Mouse (Mus musculus): Measurements from ENCODE around the gene Pla2g4e.

The Pla2g4e gene

DNA sequence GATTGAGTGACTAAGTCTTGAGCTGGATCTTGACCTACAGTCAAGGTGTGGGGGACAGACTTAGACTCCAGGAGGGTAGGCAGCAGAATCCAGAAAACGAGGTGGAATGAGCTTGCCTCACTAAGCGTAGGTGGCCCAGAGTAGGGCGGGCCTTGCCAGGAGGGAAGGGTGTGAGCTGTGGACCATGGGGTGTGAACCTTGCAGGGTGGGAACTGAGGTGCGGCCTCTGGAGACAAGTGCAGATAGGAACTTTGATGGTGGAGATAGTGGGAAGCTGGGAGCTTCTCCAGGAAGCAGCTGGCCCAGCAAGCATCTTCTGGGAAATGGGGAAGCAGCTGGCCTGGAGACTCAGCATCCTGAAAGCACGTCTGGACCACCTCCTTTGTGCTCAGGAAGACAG is 7.4 kb downstream of the Pla2g4e start:
- no peak for DNase-seq (ENCODE audit: extremely low read depth, low read depth)

DNA sequence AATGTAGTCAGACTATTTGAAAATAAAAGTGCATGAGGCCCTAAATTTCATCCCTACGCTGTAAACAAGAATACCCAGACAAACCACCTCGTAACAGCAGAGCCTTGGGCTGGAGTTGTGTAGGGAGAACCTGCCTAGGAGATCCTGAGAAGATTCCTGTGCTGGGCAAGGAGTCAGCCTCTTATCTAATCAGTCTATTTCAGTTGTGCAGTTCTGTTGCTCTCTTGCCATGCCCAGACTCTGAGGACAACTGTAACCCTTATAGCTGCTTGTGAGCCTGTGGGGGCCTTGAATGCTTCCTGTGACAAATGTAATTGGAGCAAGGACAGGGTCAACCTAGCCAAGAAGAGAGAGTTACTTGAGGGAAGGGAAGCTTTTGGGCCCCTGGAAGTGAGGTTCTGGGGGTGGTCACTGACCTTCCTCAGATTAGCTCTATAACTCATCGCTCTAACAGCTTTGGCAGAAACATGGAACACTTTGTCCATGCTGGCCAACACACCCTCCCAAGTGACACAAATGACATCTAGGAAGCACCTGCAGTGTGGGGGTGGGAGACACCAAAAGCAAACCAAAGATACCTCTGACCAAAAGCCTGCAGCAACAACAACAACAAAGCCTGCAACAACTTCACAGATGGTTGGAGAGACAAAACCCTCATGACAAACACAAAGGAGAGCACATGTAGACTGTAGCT is 9.0 kb downstream of the Pla2g4e start:
- no peak for DNase-seq (ENCODE audit: extremely low read depth, low read depth)

DNA sequence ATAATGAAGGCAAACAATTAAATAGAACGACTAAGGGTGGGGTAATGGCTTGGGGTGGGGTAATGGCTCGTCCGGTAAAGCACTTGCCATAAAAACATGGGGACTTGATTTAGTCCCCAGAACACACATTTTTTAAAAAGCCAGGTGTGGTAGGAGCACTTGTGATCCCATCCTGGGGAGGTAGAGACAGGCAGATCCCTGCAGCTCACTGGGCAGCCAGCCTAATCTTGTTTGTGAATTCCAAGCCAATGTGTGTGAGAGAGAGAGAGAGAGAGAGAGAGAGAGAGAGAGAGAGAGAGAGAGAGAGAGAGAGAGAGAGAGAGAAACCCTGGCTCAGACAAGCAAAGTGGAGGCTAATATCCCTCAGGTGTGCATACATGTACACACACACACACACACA is 9.8 kb downstream of the Pla2g4e start:
- DNase-seq (ENCODE audit: extremely low read depth, low read depth): no peak

DNA sequence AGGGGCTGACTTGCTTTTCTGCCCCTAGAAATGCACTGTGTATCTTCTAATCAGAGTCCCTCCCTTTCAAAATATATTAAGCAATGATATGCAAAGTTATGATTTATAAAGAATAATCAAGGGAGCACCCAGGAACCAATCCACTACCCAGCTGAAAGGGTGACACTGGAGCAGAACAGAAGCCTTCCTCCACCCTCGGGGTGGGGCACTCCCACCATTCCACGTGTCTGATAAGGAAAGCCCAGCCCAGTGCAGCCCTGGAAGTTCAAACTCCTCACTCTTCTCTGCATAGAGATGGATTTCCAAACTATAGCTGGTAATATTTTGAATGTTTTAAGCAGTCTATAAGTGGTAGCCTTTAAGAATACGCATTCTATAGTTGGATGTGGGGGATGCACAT is 13.5 kb downstream of the Pla2g4e start:
- DNase-seq (ENCODE audit: extremely low read depth, low read depth): no peak

DNA sequence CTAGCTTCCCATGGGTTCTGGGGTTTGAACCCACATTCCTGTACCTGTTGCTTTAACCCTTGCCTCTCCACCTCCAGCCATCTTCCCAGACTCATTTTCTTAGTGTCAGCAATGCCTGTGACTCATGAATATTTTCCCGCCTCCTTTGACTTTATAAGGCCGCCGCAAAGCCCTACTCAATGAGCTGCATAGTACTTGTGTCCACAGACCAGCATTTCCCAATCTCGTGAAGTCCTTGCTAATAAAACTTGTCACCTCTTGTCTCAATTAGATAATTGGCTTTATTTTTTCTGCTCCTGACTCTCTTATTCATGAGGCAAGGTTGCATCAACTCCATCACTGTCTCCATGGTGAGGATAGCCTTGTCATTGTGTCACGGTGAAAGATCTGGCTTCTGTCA is 30.5 kb downstream of the Pla2g4e start:
- DNase-seq (ENCODE audit: extremely low read depth, low read depth): no peak

- DNase-seq (ENCODE audit: extremely low read depth, low read depth): no peak
Observed at GRCm38 (mm10) chr2:120211448-120211847, 33.7 kb downstream of the Pla2g4e start.

DNA sequence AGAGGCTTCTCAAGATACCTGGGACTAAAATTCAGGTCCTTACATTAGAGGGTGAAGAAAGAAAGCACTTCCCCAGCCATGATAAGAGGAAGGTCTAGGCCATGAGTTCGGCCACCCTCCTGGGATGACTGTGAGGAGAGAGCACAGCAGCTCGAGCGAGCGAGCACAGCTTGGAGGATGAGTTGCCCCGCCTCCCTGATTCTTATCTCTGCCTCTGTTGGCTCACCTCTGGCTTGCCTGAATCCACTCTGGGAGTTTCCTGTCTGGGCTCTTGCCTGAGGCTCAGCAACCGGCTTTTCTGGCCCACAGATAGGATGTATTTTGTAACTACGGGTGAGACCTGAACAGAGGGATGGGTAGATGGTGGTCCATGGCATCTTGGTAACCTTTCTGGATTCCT is 37.2 kb downstream of the Pla2g4e start:
- no peak for DNase-seq (ENCODE audit: extremely low read depth, low read depth)

DNA sequence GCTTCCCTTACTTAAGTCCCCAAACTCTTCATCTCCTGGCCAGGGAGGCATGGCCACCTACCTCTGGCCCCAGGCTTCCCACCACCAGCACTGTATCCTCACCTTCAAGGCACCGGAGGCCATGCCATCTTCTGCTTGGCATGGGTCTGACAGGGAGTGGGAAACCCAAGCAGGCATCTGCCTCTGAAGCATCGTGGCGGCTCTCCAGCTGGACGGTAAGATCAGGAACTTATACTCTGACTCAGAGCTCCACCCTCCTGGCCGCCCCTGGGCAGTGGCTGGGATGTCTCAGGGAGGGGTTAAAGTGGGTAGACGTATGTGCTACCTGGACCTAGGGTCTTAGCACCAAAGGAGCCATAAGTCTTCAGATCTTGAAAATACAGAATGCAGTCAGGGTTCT is 38.1 kb downstream of the Pla2g4e start:
- no peak for DNase-seq (ENCODE audit: extremely low read depth, low read depth)

DNA sequence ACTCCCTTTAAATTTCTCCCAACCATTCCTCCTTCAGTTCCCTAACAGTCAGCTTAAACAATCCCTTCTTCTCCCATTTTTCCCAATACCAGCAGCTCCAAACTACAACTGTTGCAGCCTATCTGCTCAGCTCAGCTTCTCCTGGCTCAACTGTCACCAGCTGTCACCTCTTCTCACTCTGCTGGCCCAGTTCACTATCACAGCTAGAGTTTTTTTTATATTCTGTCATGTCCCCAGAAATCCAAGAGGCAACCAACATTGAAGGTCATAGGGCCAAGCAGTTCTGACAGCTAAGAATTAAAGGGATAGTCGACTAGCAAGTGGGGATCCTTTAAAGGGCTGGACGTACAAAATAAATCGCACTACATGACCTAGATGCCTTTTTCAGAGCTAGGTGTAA is 41.4 kb downstream of the Pla2g4e start:
- DNase-seq (ENCODE audit: extremely low read depth, low read depth): no peak

GRCm38 (mm10) chr2:120200077-120200476 is 45.1 kb downstream of the Pla2g4e start:
- DNase-seq (ENCODE audit: extremely low read depth, low read depth): no peak

- no peak for DNase-seq (ENCODE audit: extremely low read depth, low read depth)
Observed at GRCm38 (mm10) chr2:120188174-120188573, 57.0 kb downstream of the Pla2g4e start.

DNA sequence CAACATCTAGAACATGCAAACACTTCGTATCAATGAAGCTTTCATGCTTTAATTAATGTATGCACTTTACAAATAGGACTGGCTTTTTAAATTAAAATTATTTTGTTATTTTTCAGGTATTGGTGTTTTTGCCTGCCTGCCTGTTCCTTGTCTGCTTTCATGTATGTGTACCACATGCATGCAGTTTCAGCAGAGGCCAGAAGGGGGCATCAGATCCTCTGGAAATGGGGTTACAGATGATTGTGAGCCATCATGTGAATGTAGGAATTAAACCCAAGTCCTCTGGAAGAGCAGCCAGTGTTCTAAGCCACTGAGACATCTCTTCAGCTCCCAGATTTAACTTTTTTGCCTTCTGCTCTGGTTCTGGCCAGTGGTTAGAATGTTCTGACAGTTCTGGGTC is 57.6 kb downstream of the Pla2g4e start:
- DNase-seq (ENCODE audit: extremely low read depth, low read depth): peak; percentile 3

- DNase-seq (ENCODE audit: extremely low read depth, low read depth): no peak
Observed at GRCm38 (mm10) chr2:120185527-120186276, 59.4 kb downstream of the Pla2g4e start.

GRCm38 (mm10) chr2:120178936-120179335 is 66.2 kb downstream of the Pla2g4e start:
- DNase-seq (ENCODE audit: extremely low read depth, low read depth): no peak

DNA sequence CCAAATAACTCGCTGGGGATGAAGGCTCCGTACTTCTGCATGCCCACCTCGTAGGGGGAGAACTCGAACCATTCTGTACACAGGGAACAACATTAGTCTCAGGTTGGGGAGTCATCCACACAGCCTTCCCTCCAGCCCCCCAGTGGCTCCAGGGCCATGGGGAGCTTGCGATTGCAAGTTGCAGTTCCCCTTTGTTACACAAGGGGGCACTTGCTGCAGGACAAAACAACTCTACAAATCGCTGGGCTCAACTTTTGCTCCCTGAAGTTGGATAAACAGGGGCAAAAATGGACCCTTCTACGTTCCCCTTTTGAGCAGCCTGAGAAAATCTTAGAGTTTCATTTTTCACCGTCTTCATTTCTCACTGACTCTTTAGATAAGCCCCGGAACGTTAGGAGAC is 71.4 kb downstream of the Pla2g4e start:
- no peak for DNase-seq (ENCODE audit: extremely low read depth, low read depth)

GRCm38 (mm10) chr2:120171362-120171761 is 73.8 kb downstream of the Pla2g4e start:
- DNase-seq (ENCODE audit: extremely low read depth, low read depth): no peak

DNA sequence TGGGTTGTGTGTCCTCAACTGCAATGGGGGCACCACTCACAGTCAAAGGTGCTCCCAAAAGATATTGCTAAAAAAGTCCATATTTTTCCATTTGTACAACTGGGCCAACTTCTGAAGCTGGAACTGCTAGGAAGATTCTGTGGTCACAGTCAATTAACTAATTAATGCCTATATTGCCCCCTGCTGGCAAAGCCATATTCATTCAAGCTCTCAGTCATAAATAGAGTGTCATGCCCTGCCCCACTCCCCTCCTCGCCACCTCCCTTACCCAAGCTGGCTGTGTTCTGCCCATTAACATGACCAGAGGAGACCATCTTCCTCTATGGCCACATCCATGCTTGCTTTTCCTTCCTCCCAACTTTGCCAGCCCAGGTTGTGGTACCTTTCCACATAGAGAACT is 74.4 kb downstream of the Pla2g4e start:
- DNase-seq (ENCODE audit: extremely low read depth, low read depth): no peak

DNA sequence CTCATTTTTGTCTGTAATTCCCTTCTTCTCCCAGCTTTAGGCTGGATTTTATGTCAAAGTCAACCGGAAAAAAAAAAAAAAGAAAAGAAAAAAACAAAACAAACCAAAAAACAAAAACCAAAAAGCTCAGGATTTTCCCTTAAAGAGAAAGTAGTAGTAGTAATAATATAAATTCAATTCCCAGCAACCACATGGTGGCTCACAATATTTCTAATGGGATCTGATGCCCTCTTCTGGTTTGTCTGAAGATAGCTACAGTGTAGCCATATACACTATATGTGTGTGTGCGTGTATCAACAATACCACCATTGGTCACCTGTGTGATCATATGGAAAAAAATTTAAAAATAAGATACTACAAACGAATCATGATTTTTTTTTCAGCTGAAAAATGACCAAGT is 75.8 kb downstream of the Pla2g4e start:
- no peak for DNase-seq (ENCODE audit: extremely low read depth, low read depth)

GRCm38 (mm10) chr2:120167763-120168162 is 77.4 kb downstream of the Pla2g4e start:
- no peak for DNase-seq (ENCODE audit: extremely low read depth, low read depth)

DNA sequence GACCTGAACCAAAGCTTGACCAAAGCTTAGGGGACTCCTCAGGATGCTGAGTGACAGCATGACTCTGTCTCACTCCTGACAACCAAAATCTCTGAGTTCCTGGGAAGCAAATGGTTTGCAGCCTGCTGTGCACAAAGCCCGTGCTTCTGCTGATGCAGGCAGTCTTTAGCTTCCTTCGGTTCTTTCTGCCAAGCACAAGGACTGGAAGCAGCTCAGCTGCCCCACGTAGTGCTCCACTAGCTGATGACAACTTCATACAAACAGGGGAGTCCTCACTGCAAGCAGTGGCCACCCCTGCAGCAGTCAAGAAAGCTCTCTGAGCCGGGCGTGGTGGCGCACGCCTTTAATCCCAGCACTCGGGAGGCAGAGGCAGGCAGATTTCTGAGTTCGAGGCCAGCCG is 79.7 kb downstream of the Pla2g4e start:
- no peak for DNase-seq (ENCODE audit: extremely low read depth, low read depth)

DNA sequence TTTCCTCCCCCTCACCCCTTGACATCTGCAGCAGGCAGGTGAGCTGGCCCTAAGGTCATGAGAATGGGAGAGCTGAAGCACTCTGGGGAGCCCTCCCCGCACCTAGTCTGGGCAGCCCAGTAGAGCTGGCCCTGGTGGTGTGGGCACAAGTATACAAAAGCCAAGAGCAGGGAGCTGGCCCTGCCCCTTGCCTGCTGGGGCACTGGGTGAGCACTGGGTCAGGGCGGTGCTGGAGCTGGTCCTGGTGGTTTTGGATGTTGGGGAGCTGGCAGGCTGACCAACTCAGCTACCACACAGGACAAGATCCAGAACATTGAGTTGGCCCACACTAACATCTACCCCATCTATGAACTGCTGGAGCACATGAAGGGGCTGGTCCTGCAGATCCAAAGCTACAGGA is 85.7 kb downstream of the Pla2g4e start:
- DNase-seq (ENCODE audit: extremely low read depth, low read depth): no peak

GRCm38 (mm10) chr2:120158846-120159245 is 86.3 kb downstream of the Pla2g4e start:
- DNase-seq (ENCODE audit: extremely low read depth, low read depth): no peak

DNA sequence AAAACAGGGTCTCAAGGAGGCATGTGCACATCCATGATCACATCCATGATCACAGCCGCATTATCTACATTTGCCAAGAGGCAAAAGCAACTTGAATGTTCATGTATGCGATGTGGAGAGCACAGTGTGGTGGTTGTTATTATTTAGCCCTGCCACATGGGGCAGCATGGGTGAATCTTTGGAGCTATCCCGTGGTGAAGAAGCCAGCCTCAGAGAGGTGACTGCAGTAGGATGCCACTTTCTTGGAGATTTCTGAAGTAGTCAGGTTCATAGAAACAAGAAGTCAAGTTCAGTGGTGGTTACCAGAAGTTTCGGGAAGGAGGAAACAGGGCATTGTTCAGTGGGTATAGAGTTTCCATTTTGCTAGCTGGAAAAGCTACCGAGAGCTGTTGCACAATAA is 87.1 kb downstream of the Pla2g4e start:
- DNase-seq (ENCODE audit: extremely low read depth, low read depth): no peak
